Mouse (Mus musculus) neutrophil, adult 65 days (primary cell): ENCODE results near the gene Dync2h1. TPM values are rescaled to one million over a fixed set of nuclear protein-coding genes. Genes with fewer than 3 reads are reported as not detected.

Source experiments
- total RNA-seq: library from RNA; stranded (reverse); gene quantifications from 2 replicates; pipeline ENCODE4 v1.2.4, GENCODE M21; 2023

Gene Dync2h1
- 2.0 and 2.6 TPM in 2 replicates for total RNA-seq

DNA sequence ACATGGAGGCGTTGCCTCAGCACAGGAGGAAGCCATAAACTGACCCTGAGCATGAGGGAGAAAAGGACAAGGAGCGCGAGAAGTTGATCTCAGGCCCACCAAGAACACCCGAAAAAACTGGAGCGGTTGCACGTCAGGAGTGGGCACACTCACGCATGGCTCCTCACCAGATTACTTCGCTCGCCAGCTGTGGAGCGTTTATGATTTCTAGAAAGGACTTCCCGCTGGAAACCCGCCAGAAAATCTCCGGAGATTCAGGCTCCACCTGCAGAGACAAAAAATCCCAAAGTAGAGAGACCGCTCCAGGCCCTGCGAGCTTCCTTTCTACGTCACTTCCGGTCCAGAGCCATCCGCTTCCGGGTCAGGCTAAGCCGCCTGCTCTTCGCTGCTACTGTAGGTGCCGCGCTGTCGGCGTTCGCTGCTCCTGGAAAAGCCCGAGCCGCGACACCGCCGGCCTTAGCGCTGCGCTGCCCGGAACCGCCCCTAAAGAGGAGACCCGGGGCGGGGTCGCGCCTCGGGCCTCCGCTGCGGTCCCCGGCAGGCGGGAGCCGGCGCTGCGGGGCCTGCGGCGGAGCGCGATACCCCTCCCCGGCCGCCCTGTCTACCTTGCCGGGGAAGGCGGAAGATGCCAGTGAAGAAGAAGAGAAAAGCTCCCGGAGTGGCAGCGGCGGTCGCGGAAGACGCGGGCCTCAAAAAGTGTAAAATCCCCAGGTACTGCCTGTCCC, at the start of gene Dync2h1, which contains the start of gene Dcun1d5:
Gene Dync2h1 (minus strand): TSS at position 275 of the 725 bp plus-strand sequence.
Gene Dcun1d5 (plus strand): TSS at position 349 of the 725 bp plus-strand sequence.

Other genes with a start within 250 kb of the Dync2h1 start
- gene Dcun1d5, start 74 bp upstream of the Dync2h1 start, total RNA-seq: 34.5 and 41.4 TPM in 2 replicates
- gene Mmp13, start 88.1 kb upstream of the Dync2h1 start, total RNA-seq: 0.23 TPM in 1 of 2 replicates, not detected in the other
- gene Mmp12, start 159.9 kb upstream of the Dync2h1 start, total RNA-seq: not detected in 2 replicates
- not detected in 2 replicates for gene Mmp1b, start 203.6 kb upstream of the Dync2h1 start, total RNA-seq